Mouse (Mus musculus): ENCODE results near the gene Serpind1. TPM values are rescaled to one million over a fixed set of nuclear protein-coding genes. Genes with fewer than 3 reads are reported as not detected.

Serpind1 gene
- total RNA-seq, 4 experiments from 2014 or later = not detected

DNA sequence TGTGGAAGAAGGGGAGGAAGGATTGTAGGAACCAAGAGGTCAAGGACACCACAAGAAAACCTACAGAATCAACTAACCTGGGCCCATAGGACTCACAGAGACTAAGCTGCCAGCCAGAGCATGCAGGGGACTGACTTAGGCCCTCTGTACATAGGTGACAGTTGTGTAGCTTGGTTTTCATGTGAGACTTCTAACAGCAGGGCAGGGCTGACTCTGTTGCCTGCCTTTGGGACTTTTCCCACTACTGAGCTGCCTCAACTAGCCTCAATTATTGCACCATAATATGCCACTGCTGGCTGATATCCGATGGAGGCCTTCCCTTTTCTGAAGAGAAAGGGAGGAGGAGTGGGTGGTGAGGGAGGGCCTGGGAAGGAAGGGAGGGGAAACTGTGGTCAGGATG is 15.6 kb downstream of the Serpind1 start:
- DNase-seq (ENCODE audit: low spot score in 2 of 2) = no peak

DNA sequence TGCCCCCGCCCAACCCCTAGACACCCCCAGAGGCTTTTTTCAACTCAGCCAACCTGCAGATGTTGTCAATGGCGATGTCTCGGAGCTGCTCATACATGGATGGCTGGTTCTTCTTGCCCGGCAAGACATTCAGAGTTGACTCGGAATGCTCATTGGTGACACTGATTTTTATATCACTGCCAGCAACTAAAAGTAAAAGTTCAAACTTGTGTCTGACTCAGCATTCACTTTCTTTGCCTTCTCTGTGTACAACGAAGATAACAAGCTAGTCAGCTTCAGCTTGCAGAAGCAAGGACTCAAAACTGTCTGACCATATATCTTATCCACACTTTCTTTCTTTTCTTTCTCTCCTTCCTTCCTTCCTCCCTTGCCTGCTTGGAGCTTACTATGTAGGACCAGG is 24.9 kb downstream of the Serpind1 start:
- no peak for DNase-seq (ENCODE audit: low spot score in 2 of 2)

DNA sequence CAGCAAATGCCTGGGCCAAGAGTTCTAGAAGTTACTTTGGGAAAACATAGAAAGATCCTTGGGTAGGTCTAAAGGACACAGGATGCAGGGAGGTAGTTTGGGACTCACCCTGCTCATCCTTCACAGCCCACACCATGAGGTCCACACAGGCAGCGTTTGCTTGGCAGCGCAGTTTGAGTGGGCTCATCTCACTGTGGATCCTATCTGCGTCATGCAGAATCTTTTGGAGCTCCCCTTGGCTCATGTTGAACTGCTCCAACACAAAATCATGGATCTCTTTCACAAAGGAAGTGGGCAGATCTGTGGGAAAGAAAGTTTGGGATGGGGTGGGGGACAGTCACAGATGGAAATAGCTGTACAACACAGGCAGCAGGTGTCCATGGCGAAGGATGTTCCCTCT is 27.6 kb downstream of the Serpind1 start:
- no peak for DNase-seq (ENCODE audit: low spot score in 2 of 2)

DNA sequence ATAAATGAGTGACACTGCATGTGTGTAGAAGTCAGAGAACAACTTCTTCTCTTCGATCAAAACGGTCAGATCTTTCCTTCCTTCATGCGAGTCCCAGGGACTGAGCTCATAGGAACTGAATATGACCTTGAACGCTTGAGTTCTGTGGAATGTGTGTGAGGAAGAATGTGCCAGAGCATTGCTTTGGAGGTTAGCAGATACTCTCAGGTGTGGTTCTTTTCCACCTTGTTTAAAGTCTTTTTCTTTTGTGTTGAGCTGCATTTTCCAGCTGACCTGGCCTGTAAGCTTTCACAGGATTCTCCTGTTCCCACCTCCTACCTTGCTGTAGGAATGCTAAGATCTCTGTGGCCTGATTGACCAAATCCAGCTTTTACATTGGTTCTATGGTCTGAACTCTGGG is 51.1 kb downstream of the Serpind1 start:
- DNase-seq (ENCODE audit: low spot score in 2 of 2) = no peak

DNA sequence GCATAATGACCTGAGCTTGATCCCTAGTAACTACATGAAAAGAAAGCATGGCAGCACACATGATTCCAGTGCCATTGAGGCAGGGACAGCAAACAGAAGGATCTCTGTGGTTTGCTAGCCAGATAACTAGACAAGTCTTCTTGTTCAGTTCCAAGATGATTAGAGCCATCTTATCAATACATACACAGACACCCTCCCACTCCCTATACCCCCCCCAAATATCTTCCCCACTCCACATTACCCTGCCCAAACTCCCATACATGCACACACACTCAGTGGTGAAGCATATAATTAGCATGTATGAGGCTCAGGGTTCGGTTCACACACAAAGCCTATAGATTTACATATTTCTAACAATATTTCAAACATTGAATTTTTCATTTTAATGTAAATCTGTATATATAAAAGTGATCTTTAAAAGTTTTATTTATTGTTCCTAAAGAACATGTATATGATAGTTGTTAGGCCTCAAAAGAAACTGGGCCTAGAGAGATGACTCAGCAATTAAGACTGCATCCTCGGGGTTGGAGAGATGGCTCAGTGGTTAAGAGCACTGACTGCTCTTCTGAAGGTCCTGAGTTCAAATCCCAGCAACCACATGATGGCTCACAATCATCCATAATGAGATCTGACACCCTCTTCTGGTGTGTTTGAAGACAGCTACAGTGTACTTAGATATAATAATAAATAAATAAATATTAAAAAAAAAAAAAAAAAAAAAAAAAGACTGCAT is 52.6 kb downstream of the Serpind1 start:
- no peak for DNase-seq (ENCODE audit: low spot score in 2 of 2)

DNA sequence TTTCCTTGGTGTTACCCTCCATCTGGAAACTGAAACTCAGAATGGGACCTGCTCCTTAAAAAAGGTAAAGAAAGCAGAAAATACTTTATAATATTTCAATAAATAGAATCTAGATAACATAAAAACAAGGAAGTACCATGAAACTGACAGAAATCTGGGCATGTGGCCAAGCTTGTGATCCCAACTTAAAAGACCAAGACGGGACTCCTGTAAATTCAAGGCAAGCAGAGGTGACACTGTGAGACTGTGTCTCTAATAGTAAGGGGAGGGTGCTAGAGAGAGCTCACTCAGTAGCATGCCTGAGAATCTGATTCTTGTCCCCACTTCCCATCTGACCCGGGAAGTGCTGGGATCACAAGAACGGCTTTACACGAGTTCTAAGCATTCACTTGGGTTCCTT is 61.6 kb downstream of the Serpind1 start:
- no peak for DNase-seq (ENCODE audit: low spot score in 2 of 2)

Other genes with a start within 250 kb of the Serpind1 start
- gene Ppil2, start 220.1 kb upstream of the Serpind1 start, total RNA-seq (2022) = 10 to 100 TPM; 23.1 to 27.9 (median 25.0) TPM
- gene 2610318N02Rik, start 206.2 kb upstream of the Serpind1 start, total RNA-seq (2022) = not detected
- 1 to 10 TPM; 2.9 to 5.3 (median 3.7) TPM for gene Sdf2l1, start 199.0 kb upstream of the Serpind1 start, total RNA-seq (2022)
- under 1 TPM in 1 of 4 experiments, not detected in 3; 0.22 TPM for gene Ydjc, start 186.8 kb upstream of the Serpind1 start, total RNA-seq (2022)
- under 1 TPM in 1 of 4 experiments, not detected in 3; 0.10 TPM for gene Ccdc116, start 184.1 kb upstream of the Serpind1 start, total RNA-seq (2022)
- 100 to 1,000 TPM; 119 to 134 (median 127) TPM for gene Ube2l3, start 128.7 kb upstream of the Serpind1 start, total RNA-seq (2022)
- gene Rimbp3, start 122.8 kb upstream of the Serpind1 start, total RNA-seq (2022) = under 1 TPM in 2 of 4 experiments, not detected in 2; 0.05 TPM
- 1 to 10 TPM; 1.1 to 1.5 (median 1.4) TPM for gene Hic2, start 97.8 kb upstream of the Serpind1 start, total RNA-seq (2022)
- gene Tmem191c, start 55.3 kb upstream of the Serpind1 start, total RNA-seq (2022) = under 1 TPM in 3 of 4 experiments, not detected in 1; 0.58 to 0.91 (median 0.74) TPM
- 10 to 100 TPM; 17.1 to 21.0 (median 18.9) TPM for gene Snap29, start 74.6 kb downstream of the Serpind1 start, total RNA-seq (2022)
- 10 to 100 TPM; 21.0 to 24.0 (median 22.1) TPM for gene Pi4ka, start 74.9 kb downstream of the Serpind1 start, total RNA-seq (2022)
- 10 to 100 TPM; 20.9 to 29.2 (median 22.4) TPM for gene Crkl, start 120.6 kb downstream of the Serpind1 start, total RNA-seq (2022)
- gene Aifm3, start 158.2 kb downstream of the Serpind1 start, total RNA-seq (2022) = under 1 TPM; 0.12 to 0.70 (median 0.28) TPM
- gene Lztr1, start 177.3 kb downstream of the Serpind1 start, total RNA-seq (2022) = 10 to 100 TPM; 20.3 to 26.1 (median 23.5) TPM
- gene Thap7, start 199.8 kb downstream of the Serpind1 start, total RNA-seq (2022) = 10 to 100 TPM; 13.7 to 16.0 (median 15.1) TPM
- 1 to 10 TPM in 3 of 4 experiments, under 1 TPM in 1; 0.85 to 1.9 (median 1.8) TPM for gene Lrrc74b, start 229.9 kb downstream of the Serpind1 start, total RNA-seq (2022)
- 10 to 100 TPM in 3 of 4 experiments, 1 to 10 TPM in 1; 9.0 to 12.5 (median 11.3) TPM for gene P2rx6, start 230.5 kb downstream of the Serpind1 start, total RNA-seq (2022)

All from gastrocnemius, adult 8-10 months (tissue).